Mouse (Mus musculus) midbrain, embryonic 13.5 days (tissue): Measurements from ENCODE around the gene Siva1. TPM values are rescaled to one million over a fixed set of nuclear protein-coding genes. Genes with fewer than 3 reads are reported as not detected.

Experiments used
- ATAC-seq: fragments of 200-750 bp; cut with Nextera tagmentation; 2 replicates; pipeline ENCODE4 v1.8.0; 2017; ENCODE audit warnings: mild to moderate bottlenecking, moderate TSS enrichment, moderate library complexity
- H3K27ac ChIP-seq: fragments of 300-500 bp; sonication (generic); 2 replicates; pipeline ENCODE4 v1.5.1; 2015; ENCODE audit warnings: inconsistent platforms, mild to moderate bottlenecking, moderate library complexity
- H3K27me3 ChIP-seq: fragments of 300-500 bp; sonication (generic); 2 replicates; pipeline ENCODE4 v1.6.1; 2015; ENCODE audit warnings: mild to moderate bottlenecking, inconsistent platforms
- H3K36me3 ChIP-seq: fragments of 300-500 bp; sonication (generic); 2 replicates; pipeline ENCODE4 v1.6.1; 2015; ENCODE audit warnings: mild to moderate bottlenecking, inconsistent platforms
- H3K4me1 ChIP-seq: fragments of 300-500 bp; sonication (generic); replicated peaks from 2 replicates; pipeline ENCODE4 v1.6.1; 2015; ENCODE audit warnings: inconsistent platforms
- H3K4me2 ChIP-seq: fragments of 300-500 bp; sonication (generic); replicated peaks from 2 replicates; pipeline ENCODE4 v1.6.1; 2015; ENCODE audit warnings: moderate library complexity, mild to moderate bottlenecking, inconsistent platforms
- H3K4me3 ChIP-seq: fragments of 300-500 bp; sonication (generic); replicated peaks from 2 replicates; pipeline ENCODE4 v1.5.1; 2015; ENCODE audit warnings: mild to moderate bottlenecking, inconsistent platforms
- H3K9ac ChIP-seq: fragments of 300-500 bp; sonication (generic); replicated peaks from 2 replicates; pipeline ENCODE4 v1.6.1; 2015; ENCODE audit warnings: mild to moderate bottlenecking, inconsistent platforms
- H3K9me3 ChIP-seq: fragments of 300-500 bp; sonication (generic); 2 replicates; pipeline ENCODE4 v1.6.1; 2016; ENCODE audit warnings: mild to moderate bottlenecking, inconsistent platforms
- WGBS: fragments of 180-500 bp; shearing (Covaris S2); methylation state at CpG from one replicate; pipeline ENCODE4 v1.1.7; 2015; 5-methylcytosine and 5-hydroxymethylcytosine counted together
- polyA plus RNA-seq: library from polyadenylated mRNA; unstranded; fragments of >200 nt; fragmentation: Nextera tagmentation; extraction: Ambion mirVana; gene quantifications from 2 replicates; pipeline ENCODE4 v1.2.1, GENCODE M21; 2015

Gene Siva1
- polyA plus RNA-seq, 1 experiment from 2014 or later, result 96.5 TPM

DNA sequence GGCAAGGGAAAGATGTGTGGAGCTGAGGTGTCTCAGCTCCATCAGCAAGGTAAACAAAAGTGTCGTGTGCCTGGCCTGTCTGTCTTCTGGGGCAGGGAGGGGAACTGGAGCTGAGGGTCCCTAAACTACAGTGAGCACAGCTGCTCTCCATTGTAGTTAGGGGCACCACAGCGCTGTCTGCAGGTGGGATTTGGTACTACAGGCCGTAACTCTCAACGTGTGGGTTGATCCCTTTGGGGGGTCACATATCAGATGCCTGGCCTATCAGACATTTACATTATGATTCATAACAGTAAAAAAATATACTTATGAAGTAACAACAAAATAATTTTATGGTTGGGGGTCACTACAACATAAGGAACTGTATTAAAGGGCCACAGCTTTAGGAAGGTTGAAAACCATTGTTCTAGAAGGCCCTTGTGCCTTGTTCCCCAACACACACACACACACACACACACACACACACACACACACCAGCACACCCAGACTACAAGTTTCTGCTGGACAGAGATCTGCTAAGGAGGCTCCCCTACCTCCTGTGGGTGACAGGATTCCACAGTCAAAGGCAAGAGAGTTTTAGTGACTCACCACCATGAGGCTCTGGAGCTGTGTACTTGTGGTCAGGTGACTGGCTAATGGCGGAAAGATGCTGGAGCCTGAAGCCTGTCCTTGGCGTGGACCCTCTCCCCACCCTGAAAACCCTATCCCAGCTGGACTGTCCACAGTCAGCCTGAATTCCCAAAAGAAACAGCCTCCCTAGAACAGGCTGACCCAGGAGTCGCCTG lies 17.2 kb upstream of the Siva1 start:
- WGBS, result 68% methylated on average over 7 of the region's 7 CpGs
- H3K36me3 ChIP-seq, result no peaks in the 10 kb centered on the region
- H3K9ac ChIP-seq, result no peak overlapping the region
- no peak overlapping the region for H3K4me2 ChIP-seq
- no peak for ATAC-seq
- H3K27ac ChIP-seq, result no peak overlapping the region
- H3K4me3 ChIP-seq, result no peak overlapping the region
- peaks cover 9% of the 10 kb centered on the region for H3K27me3 ChIP-seq
- H3K4me1 ChIP-seq, result peaks cover 11% of the 10 kb centered on the region
- no peaks in the 10 kb centered on the region for H3K9me3 ChIP-seq

DNA sequence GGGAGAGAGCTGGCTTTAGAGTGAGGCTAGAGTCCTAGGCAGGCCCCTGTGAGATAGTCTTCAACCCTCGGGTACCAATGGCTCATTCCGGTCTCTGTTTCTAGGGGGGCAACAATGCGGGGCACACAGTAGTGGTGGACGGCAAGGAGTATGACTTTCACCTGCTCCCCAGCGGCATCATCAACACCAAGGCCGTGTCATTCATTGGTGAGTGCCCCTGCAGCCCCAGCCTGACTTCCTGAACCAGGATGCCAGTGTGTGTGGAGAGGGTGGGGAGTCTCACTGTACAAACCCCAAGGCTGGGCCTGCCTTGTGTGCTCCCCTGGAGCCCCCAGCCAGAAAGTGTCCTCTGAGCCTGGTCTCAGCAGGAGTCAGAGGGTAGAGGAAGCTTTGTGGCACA lies 16.3 kb upstream of the Siva1 start:
- H3K4me1 ChIP-seq, result peaks cover 11% of the 10 kb centered on the region
- no peaks in the 10 kb centered on the region for H3K27me3 ChIP-seq
- H3K4me2 ChIP-seq, result no peak overlapping the region
- H3K9ac ChIP-seq, result no peak overlapping the region
- H3K9me3 ChIP-seq, result no peaks in the 10 kb centered on the region
- no peak overlapping the region for H3K4me3 ChIP-seq
- WGBS, result 91% methylated on average over 6 of the region's 6 CpGs
- H3K36me3 ChIP-seq, result no peaks in the 10 kb centered on the region
- H3K27ac ChIP-seq, result no peak overlapping the region
- no peak for ATAC-seq

DNA sequence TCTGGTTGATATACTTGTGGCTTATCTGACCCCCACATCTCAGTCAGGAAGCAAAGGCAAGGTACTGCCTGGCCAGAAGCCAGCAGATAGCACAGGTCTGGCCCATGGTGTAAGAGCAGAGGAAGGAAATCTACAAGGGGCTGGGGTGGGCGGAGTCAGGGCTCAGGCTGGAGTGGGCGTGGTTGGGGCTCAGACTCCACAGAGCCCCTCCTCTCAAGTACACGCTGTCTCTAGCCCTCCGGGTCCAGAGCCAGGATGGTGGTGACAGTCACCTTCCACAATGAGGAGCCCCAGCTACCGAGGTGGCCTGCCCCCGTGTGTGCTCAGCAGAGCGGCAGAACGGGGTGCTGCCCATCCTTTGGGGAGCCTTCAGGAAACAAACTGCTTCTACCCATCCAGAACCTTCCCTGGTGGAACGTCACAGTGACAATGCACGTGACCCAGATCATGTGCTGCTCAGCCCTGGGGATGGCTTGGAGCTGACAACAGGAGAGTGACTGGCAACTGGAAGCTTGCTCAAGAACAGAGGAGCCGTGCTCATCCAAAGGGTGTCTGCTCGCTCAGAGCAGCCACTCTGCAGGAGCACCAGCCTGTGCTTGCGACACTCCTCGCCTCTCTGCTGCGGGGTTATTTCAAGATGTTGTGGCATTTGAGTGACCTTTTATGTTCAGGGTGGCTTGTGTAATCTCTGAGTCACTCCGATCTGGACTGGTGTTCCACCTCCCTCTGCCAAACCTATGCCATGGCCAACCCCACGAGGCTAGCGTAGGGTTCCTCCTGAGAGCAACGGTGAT lies 15.4 kb upstream of the Siva1 start:
- Histone ChIP-seq H3K4me1 (peaks cover 11% of the 10 kb centered on the region), H3K4me3 (peak overlapping the region; percentile 15; the same call in 1 of the 2 replicates), H3K27me3 (no peaks in the 10 kb centered on the region), H3K9me3 (no peaks in the 10 kb centered on the region), H3K4me2 (peak overlapping the region; percentile 47), H3K36me3 (no peaks in the 10 kb centered on the region), H3K27ac (no peak overlapping the region), H3K9ac (0 out of 2 replicates have a peak overlapping the region, but pooled peaks have one; percentile 28)
- ATAC-seq, result peak; percentile 68
- WGBS, result 35% methylated on average over 19 of the region's 19 CpGs

DNA sequence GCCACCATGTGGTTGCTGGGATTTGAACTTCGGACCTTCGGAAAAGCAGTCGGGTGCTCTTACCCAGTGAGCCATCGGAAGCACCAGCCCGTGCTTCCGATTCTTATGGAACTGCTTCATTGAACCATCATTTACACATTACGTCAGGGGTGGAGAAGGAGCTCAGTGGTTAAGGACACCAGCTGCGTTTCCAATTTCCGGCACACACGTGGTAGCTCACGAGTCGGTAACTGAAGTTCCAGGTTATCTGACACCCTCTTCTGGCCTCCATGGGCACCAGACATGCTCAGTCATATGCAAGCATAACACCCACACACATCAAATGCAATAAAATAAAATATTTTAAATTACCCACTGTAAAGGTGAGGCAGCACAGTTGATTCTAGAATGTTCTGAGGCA lies 14.4 kb upstream of the Siva1 start:
- H3K27ac ChIP-seq, result no peak overlapping the region
- no peak overlapping the region for H3K4me2 ChIP-seq
- no peak overlapping the region for H3K9ac ChIP-seq
- no peaks in the 10 kb centered on the region for H3K9me3 ChIP-seq
- H3K4me3 ChIP-seq, result no peak overlapping the region
- H3K36me3 ChIP-seq, result no peaks in the 10 kb centered on the region
- WGBS, result 96% methylated on average over 12 of the region's 12 CpGs
- no peak for ATAC-seq
- peaks cover 11% of the 10 kb centered on the region for H3K4me1 ChIP-seq
- H3K27me3 ChIP-seq, result no peaks in the 10 kb centered on the region

DNA sequence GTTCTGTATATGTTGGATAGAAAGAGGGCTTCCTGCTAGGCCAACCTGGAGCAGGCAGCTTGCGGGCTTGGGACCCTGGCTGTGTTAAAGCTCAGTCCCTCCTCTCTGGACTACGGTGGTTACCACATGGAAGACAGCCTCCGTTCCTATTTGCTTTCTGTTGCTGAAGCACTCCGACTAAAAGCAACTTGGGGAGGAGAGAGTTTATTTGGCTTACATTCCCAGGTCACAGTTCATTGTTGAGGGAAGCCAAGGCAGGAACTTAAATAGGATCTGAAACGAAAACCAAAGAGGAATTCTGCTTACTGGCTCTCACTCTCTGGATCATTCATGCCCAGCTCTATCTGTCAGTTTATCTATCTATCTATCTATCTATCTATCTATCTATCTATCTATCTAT lies 13.7 kb upstream of the Siva1 start:
- Histone ChIP-seq H3K9ac (no peak overlapping the region), H3K27ac (no peak overlapping the region), H3K27me3 (no peaks in the 10 kb centered on the region), H3K4me2 (no peak overlapping the region), H3K9me3 (no peaks in the 10 kb centered on the region), H3K4me1 (peaks cover 11% of the 10 kb centered on the region), H3K4me3 (no peak overlapping the region), H3K36me3 (no peaks in the 10 kb centered on the region)
- 81% methylated on average over 5 of the region's 5 CpGs for WGBS
- no peak for ATAC-seq

DNA sequence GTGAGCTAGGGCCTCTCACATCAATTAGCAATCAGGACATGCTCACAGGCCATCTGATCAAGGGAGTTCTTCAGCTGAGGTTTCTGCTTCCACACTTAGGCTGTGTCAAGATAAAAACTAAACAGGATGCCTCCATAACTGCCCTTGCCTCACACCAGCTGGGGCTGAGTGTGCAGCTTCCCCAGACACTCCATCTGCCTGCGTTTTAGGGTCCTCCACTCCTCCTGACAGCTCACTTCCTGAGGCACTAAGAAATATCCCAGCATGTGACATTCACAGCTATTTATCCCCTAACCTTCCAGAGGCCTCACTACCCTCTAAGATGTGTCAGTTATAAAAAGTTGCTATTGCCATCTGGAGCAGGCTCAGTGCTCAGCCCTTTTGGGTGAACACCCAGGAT lies 13.0 kb upstream of the Siva1 start:
- Histone ChIP-seq H3K4me2 (no peak overlapping the region), H3K27ac (no peak overlapping the region), H3K27me3 (no peaks in the 10 kb centered on the region), H3K9me3 (no peaks in the 10 kb centered on the region), H3K4me1 (peaks cover 11% of the 10 kb centered on the region), H3K4me3 (no peak overlapping the region), H3K9ac (no peak overlapping the region), H3K36me3 (no peaks in the 10 kb centered on the region)
- 50% methylated on average over 1 of the region's 1 CpGs for WGBS
- ATAC-seq, result no peak

DNA sequence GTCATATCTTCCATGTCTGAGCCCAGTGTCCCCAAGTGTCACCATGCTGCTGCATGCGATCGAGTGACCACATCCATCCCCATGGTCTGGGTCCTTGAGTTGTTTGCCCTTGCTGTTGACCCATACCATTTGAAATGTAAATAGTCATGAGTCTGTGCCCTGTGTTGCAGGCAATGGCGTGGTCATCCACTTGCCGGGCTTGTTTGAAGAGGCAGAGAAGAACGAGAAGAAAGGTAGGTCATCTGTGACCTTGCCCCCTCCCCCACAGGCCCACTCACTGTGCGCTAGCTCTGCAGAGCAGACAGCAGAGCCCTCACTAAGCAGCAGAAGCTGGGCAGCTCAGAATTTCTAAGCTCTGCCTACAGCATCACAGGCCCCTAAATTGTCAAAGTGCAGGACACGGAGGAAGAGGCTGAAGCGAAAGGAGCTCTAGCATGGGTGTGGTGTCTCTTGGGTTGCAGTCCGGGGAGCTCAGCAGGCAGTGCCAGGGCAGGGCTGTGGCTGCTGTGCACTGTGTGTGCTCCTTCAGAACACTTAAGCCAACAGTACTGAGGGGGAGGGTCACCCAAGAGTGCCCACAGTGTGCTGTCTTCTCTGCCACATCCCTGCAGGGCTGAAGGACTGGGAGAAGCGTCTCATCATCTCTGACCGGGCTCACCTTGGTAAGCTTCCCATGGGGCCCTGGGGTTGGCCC lies 12.2 kb upstream of the Siva1 start:
- H3K4me1 ChIP-seq, result peaks cover 11% of the 10 kb centered on the region
- H3K4me3 ChIP-seq, result no peak overlapping the region
- H3K9ac ChIP-seq, result no peak overlapping the region
- WGBS, result 75% methylated on average over 11 of the region's 11 CpGs
- no peaks in the 10 kb centered on the region for H3K36me3 ChIP-seq
- no peaks in the 10 kb centered on the region for H3K27me3 ChIP-seq
- ATAC-seq, result no peak
- H3K4me2 ChIP-seq, result no peak overlapping the region
- H3K9me3 ChIP-seq, result no peaks in the 10 kb centered on the region
- H3K27ac ChIP-seq, result no peak overlapping the region

DNA sequence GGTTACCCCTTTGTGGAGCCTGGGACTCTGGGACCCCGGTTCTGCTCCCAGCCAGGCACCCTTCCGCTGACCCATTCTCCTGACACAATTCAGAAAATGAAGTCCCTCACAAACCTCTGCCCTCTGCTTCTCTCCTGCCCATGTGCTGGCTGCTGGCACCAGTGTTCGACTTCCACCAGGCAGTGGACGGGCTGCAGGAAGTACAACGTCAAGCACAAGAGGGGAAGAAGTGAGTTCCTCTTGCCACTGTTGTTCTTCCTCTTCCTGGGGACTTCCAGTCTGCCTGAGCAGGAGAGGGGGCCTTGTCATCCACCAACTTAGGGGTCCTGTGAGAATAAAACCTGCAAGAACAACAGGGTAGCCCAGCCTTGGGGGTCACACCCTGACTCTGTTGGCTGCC lies 11.6 kb upstream of the Siva1 start:
- Histone ChIP-seq H3K4me1 (peaks cover 11% of the 10 kb centered on the region), H3K27ac (no peak overlapping the region), H3K9ac (no peak overlapping the region), H3K9me3 (no peaks in the 10 kb centered on the region), H3K4me3 (no peak overlapping the region), H3K4me2 (no peak overlapping the region), H3K36me3 (no peaks in the 10 kb centered on the region), H3K27me3 (no peaks in the 10 kb centered on the region)
- 92% methylated on average over 5 of the region's 5 CpGs for WGBS
- no peak for ATAC-seq

DNA sequence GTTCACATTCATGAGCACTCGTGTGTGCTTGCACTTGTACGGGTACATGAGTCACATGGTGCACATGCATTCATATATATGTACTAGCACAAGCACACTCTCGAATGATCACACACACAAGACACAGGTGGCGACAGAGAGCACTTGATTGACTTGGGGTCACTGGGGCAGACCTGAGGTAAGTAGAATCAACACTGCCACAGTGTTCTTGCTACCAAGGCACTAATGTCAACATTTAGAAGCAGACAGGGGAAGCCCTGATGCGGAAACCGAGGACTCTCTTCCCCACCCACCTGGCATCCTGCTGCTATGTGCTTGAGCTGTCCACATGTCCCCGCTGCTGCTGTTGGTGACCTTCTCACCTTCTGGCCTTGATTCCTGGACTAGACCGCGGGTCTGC lies 10.8 kb upstream of the Siva1 start:
- ATAC-seq, result no peak
- no peak overlapping the region for H3K4me2 ChIP-seq
- no peaks in the 10 kb centered on the region for H3K36me3 ChIP-seq
- no peaks in the 10 kb centered on the region for H3K27me3 ChIP-seq
- WGBS, result 74% methylated on average over 9 of the region's 9 CpGs
- H3K9ac ChIP-seq, result no peak overlapping the region
- H3K4me3 ChIP-seq, result no peak overlapping the region
- H3K4me1 ChIP-seq, result peaks cover 8% of the 10 kb centered on the region
- H3K9me3 ChIP-seq, result no peaks in the 10 kb centered on the region
- H3K27ac ChIP-seq, result no peak overlapping the region

DNA sequence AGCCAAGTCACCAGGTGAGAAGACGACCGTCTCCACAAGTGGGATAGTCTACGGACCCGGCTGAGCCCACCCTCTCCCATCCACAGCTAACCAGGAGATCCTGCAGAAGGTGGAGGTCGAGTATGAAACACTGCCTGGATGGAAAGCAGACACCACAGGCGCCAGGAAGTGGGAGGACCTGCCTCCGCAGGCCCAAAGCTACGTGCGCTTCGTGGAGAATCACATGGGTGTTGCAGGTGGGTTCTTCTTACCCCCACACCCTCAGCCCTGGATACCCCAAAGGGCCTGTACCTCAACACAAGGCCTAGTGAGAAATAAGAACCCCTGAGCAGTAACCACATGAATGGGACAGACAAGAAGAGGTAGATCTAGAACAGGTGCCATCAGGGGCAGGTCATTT lies 5.0 kb upstream of the Siva1 start:
- Histone ChIP-seq H3K36me3 (no peaks in the 10 kb centered on the region), H3K4me2 (no peak overlapping the region), H3K27me3 (no peaks in the 10 kb centered on the region), H3K9me3 (no peaks in the 10 kb centered on the region), H3K9ac (no peak overlapping the region), H3K4me3 (no peak overlapping the region), H3K4me1 (no peaks in the 10 kb centered on the region), H3K27ac (no peak overlapping the region)
- WGBS, result 85% methylated on average over 10 of the region's 10 CpGs
- no peak for ATAC-seq

DNA sequence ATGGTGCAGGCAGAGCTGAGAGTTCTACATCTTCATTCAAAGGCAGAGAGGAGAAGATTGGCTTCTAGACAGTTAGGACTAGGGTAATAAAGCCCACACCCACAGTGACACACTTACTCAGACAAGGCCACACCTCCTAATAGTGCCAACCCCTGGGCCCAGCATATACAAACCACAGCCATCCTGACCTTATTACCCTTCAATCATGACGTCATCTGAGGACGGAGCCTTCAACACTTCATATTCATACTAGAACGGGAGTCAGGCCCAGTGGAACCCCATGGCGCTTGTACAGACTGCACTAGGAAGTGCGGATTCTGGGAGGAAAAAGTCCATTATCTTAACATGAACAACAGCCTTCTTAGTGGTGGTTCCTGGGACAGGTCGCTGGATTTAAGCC lies 1.4 kb upstream of the Siva1 start:
- Histone ChIP-seq H3K36me3 (peaks cover 9% of the 10 kb centered on the region), H3K27ac (no peak overlapping the region), H3K4me3 (no peak overlapping the region), H3K4me2 (no peak overlapping the region), H3K27me3 (no peaks in the 10 kb centered on the region), H3K9ac (no peak overlapping the region), H3K4me1 (peaks cover 19% of the 10 kb centered on the region), H3K9me3 (no peaks in the 10 kb centered on the region)
- WGBS, result 95% methylated on average over 6 of the region's 6 CpGs
- ATAC-seq, result no peak

DNA sequence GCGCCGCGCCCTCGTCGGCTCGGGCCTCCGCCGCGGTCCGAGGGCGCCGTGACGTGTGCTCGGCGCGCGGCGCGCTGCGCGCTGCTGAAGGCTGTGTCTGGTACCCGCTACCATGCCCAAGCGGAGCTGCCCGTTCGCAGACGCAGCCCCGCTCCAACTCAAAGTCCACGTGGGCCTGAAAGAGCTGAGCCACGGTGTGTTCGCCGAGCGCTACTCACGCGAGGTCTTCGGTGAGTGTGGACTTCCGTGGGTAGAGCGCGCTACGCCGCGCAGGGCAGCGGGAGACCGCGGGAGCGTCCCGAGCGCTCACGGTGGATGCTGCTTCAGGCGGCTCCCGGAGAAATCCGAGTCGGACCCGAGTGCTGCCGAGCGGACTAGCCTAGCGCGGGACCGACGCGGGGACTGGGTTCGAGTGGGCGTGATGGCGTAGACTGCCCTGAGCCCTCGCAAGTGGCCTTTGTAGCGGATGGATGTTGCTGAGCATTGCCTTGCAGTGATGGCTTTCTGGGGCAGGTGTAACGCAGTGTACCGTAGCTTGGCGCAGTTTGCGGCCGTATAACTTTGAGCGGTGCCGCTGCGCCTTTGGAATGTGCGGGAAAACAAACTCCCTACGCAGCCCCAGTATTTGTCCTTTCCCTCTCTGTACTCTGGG lies 502 bp downstream of the Siva1 start:
- peak overlapping the region; percentile 76 for H3K4me2 ChIP-seq
- peaks cover 19% of the 10 kb centered on the region for H3K4me1 ChIP-seq
- no peak for ATAC-seq
- peak overlapping the region; percentile 73 for H3K9ac ChIP-seq
- no peaks in the 10 kb centered on the region for H3K27me3 ChIP-seq
- peak overlapping the region; percentile 58 for H3K4me3 ChIP-seq
- under 1% methylated on average over 75 of the region's 75 CpGs for WGBS
- peak overlapping the region; percentile 88 for H3K27ac ChIP-seq
- H3K9me3 ChIP-seq, result no peaks in the 10 kb centered on the region
- H3K36me3 ChIP-seq, result peaks cover 27% of the 10 kb centered on the region
